Mouse (Mus musculus) G1E (cell line): ENCODE results near the gene Pla1a. TPM values are rescaled to one million over a fixed set of nuclear protein-coding genes. Genes with fewer than 3 reads are reported as not detected.

Experiments used
- ATAC-seq: 2 replicates; pipeline ENCODE4 v1.8.0; 2016; ENCODE audit warnings: mild to moderate bottlenecking; ENCODE audit not compliant: insufficient number of reproducible peaks, poor library complexity, low FRiP score, severe bottlenecking; ENCODE audit errors: extremely low read depth
- DNase-seq: peaks from one replicate; pipeline ENCODE4 v3.0.0; 2012; ENCODE audit warnings: low spot score
- H3K27me3 ChIP-seq: 2 replicates; pipeline ENCODE4 v1.6.1; 2012; ENCODE audit warnings: mild to moderate bottlenecking, low read length, inconsistent platforms; ENCODE audit not compliant: insufficient read depth
- H3K36me3 ChIP-seq: replicated peaks from 2 replicates; pipeline ENCODE3; 2012; ENCODE audit warnings: mild to moderate bottlenecking, inconsistent platforms
- H3K4me1 ChIP-seq: 2 replicates; pipeline ENCODE4 v1.6.1; 2012; ENCODE audit warnings: low read depth, low read length, inconsistent platforms, mixed read lengths; ENCODE audit not compliant: insufficient read depth
- H3K4me3 ChIP-seq: 2 replicates; pipeline ENCODE4 v1.5.1; 2012; ENCODE audit warnings: low read depth, mild to moderate bottlenecking, inconsistent platforms, low read length, moderate library complexity, mixed read lengths
- H3K9me3 ChIP-seq: replicated peaks from 2 replicates; pipeline ENCODE4 v1.6.1; 2012; ENCODE audit warnings: inconsistent platforms
- CTCF ChIP-seq: IDR thresholded peaks from 2 replicates; pipeline ENCODE4 v1.5.1; 2012; ENCODE audit warnings: low read depth, low read length, inconsistent platforms, mixed read lengths
- GATA1 ChIP-seq: IDR thresholded peaks from 2 replicates; pipeline ENCODE4 v1.6.1; 2012; ENCODE audit warnings: borderline replicate concordance, low read length, inconsistent platforms, mixed read lengths
- GATA2 ChIP-seq: IDR thresholded peaks from 2 replicates; pipeline ENCODE4 v1.6.1; 2012; ENCODE audit warnings: low read depth, low read length, inconsistent platforms, borderline replicate concordance
- POLR2AphosphoS5 ChIP-seq: IDR thresholded peaks from 2 replicates; pipeline ENCODE4 v1.6.1; 2012; ENCODE audit warnings: low read depth, low read length, inconsistent platforms; ENCODE audit not compliant: insufficient replicate concordance
- TAL1 ChIP-seq: conservative IDR thresholded peaks from 2 replicates; pipeline ENCODE4 v1.6.1; 2012; ENCODE audit warnings: low read depth, low read length, inconsistent platforms, mixed read lengths
- polyA plus RNA-seq: library from polyadenylated mRNA; stranded (reverse); fragments of >175 nt; gene quantifications from 2 replicates; pipeline ENCODE4 v1.2.3, GENCODE M21; 2012
- total RNA-seq, 2 experiments: library from RNA; stranded (forward) in 1 of 2; stranded (reverse) in 1 of 2; fragments of 200-1000 nt in 1 of 2; fragments of >200 nt in 1 of 2; fragmentation: Nextera tagmentation in 1 of 2; gene quantifications; 2 replicates each; pipeline ENCODE4 v1.2.3; 2014 to 2017

The Pla1a gene
- total and polyA plus RNA-seq, 3 experiments: 0.16 to 1.7 TPM; not detected in 1

DNA sequence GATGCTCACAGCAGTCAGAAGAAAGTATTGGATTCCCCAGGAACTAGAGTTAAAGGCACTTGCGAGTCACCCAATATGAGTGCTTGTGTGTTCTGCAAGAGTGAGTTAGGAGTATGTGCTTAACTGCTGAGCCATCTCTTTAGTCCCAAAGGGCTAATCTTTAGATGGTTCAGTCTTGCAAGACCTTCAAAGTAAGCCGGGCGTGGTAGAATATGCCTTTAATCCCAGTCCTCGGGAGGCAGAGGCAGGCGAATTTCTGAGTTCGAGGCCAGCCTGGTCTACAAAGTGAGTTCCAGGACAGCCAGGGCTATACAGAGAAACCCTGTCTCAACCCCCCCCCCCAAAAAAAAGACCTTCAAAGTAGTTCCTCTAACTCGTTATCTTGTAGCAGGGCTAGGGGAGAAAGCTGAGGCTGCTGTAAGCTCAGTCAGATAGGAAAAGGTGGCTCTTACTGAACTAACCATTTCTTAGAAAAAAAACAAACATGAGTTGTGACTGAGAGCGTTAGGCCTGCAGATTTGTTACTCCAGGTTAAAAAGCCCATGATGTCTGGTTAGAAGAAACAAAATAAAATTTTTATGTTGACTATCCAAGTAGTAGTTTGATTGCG, 41.8 kb upstream of the Pla1a start:
- H3K36me3 ChIP-seq: peaks cover 17% of the 10 kb centered on the region
- ATAC-seq: no peak
- TF ChIP-seq GATA1 (no peak), TAL1 (no peak), GATA2 (no peak), CTCF (no peak), POLR2AphosphoS5 (no peak)

DNA sequence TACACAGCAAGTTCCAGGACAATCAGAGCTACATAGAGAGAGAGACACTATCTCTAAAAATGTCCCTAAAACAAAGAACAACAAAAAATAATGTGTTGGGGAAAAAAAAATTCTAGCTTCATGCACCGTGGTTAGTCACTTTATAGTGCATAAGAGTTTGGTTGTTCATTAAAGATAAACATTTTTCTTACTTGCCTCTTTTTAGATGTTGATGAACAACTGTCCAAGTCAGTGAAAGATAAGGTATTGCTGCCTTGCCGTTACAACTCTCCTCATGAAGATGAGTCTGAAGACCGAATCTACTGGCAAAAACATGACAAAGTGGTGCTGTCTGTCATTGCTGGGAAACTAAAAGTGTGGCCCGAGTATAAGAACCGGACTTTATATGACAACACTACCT, 40.7 kb upstream of the Pla1a start:
- Histone ChIP-seq H3K4me1 (peaks cover 86% of the 10 kb centered on the region), H3K4me3 (no peak overlapping the region; the same call in 1 of the 2 replicates), H3K9me3 (no peaks in the 10 kb centered on the region), H3K27me3 (no peaks in the 10 kb centered on the region), H3K36me3 (peaks cover 19% of the 10 kb centered on the region)
- peak; percentile 18; the same call in 1 of the 2 replicates for ATAC-seq
- DNase-seq: no peak
- no peak for TF ChIP-seq TAL1
- TF ChIP-seq GATA2: no peak
- no peak for TF ChIP-seq CTCF
- TF ChIP-seq GATA1: no peak
- TF ChIP-seq POLR2AphosphoS5: no peak

More for the DNA sequence above, 41.8 kb upstream of the Pla1a start:
- no peaks in the 10 kb centered on the region for H3K9me3 ChIP-seq
- no peak overlapping the region for H3K4me3 ChIP-seq
- DNase-seq: no peak
- H3K4me1 ChIP-seq: peaks cover 75% of the 10 kb centered on the region
- H3K27me3 ChIP-seq: no peaks in the 10 kb centered on the region

DNA sequence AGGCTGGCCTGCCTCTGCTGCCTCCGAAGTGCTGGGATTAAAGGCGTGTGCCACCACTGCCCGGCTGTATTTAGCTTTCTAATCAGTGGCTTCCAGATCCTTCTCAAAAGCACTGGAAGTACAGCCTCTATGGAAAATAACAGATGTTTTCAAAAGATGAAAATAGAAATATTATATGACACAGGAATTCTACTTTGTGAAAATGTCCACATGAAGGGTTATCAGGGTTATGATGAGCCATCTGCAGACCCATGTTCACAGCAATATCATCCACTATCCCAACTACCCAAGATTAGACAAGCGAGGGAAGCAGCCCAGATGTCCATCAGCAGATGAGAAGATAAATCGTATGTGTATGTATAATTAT, 39.5 kb upstream of the Pla1a start:
- Histone ChIP-seq H3K9me3 (no peaks in the 10 kb centered on the region), H3K36me3 (peaks cover 16% of the 10 kb centered on the region), H3K4me1 (peaks cover 94% of the 10 kb centered on the region), H3K4me3 (no peak overlapping the region; the same call in 1 of the 2 replicates), H3K27me3 (no peaks in the 10 kb centered on the region)
- peak; percentile 54 for TF ChIP-seq TAL1
- TF ChIP-seq GATA2: no peak
- DNase-seq: no peak
- no peak for ATAC-seq

DNA sequence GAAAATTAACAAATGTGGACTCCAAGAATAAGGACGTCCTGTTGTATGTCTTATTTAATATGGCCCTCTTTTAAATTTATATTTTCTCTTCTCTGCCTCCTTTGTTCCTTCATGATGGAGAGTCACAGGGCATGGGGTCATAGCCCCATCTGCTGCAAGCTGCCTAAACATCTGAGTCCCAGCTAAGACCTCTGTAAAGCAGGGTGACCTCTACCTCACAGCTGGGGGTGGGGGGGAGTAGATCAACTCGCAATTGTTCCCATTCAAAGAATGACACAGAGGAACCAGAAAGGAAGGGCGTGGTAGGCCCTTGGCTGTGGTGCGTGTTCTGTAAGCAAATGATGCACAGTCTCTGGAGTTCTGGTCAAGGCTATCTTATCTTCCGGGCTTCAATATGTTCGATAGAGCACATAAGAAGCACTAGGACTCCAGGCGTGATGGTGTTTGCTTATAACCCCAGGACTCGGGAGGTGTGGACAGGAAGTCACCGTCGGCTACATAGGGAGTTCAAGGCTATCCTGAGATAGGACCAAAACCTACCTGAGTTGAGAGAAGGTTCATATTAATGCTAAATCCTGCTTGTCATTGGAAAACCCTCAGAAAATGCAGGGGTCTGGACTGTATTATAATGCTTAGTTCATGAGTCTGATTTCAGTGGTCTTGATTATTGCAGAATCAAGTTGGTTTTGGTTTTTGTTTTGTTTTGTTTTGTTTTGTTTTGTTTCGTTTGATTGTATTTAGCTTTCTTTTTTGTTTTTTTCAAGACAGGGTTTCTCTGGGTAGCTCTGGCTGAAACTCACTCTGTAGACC, 39.0 kb upstream of the Pla1a start:
- ATAC-seq: peak; percentile 43
- peak; percentile 31 for DNase-seq
- Histone ChIP-seq H3K4me1 (peaks cover 95% of the 10 kb centered on the region), H3K4me3 (no peak overlapping the region; the same call in 1 of the 2 replicates), H3K27me3 (no peaks in the 10 kb centered on the region), H3K36me3 (peaks cover 11% of the 10 kb centered on the region), H3K9me3 (no peaks in the 10 kb centered on the region)
- TF ChIP-seq GATA2: no peak
- TF ChIP-seq TAL1: no peak
- TF ChIP-seq GATA1: no peak
- TF ChIP-seq CTCF: no peak
- no peak for TF ChIP-seq POLR2AphosphoS5

DNA sequence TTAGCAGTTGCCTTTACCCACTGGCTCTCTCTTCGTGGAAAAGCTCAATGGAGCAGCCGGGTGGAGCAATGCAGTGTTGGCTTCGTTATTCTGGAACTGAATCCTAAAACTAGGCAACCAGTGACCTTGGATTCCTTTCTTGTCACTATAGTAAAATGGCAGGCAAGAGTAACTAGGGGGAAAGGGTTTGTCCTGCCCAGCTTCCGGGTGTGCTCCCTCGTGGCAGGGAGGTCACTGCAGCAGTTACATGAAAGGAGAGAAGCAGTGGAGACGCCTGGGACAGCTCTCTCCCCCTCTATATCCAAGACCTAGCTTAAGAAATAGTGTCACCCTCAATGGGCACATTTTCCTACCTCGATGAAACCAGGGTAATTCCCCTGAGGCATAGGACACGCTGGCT, 36.5 kb upstream of the Pla1a start:
- no peak for ATAC-seq
- peaks cover 10% of the 10 kb centered on the region for H3K36me3 ChIP-seq
- no peak for DNase-seq
- no peaks in the 10 kb centered on the region for H3K9me3 ChIP-seq
- H3K4me3 ChIP-seq: no peak overlapping the region; the same call in 1 of the 2 replicates
- H3K4me1 ChIP-seq: peaks cover 87% of the 10 kb centered on the region
- no peaks in the 10 kb centered on the region for H3K27me3 ChIP-seq
- TF ChIP-seq TAL1: no peak
- no peak for TF ChIP-seq GATA1
- no peak for TF ChIP-seq CTCF
- TF ChIP-seq POLR2AphosphoS5: no peak
- no peak for TF ChIP-seq GATA2

DNA sequence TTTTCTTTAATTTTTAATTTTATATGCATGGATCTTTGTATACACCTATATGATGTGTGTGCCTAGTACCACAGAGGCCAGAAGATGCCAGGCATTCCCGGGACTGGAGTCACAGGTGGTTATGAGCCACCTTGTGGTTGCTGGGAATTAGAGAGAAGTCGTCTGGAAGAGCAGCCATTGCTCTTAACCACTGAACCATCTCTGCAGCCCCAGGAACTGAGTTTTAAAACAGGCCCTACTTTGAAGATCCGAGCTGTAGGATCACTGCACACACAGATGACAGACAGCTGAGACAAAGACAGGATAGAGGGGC, 35.7 kb upstream of the Pla1a start:
- Histone ChIP-seq H3K9me3 (no peaks in the 10 kb centered on the region), H3K4me1 (peaks cover 79% of the 10 kb centered on the region), H3K36me3 (peaks cover 10% of the 10 kb centered on the region), H3K4me3 (no peak overlapping the region; the same call in 1 of the 2 replicates), H3K27me3 (no peaks in the 10 kb centered on the region)
- no peak for TF ChIP-seq GATA2
- TF ChIP-seq POLR2AphosphoS5: no peak
- TF ChIP-seq GATA1: no peak
- TF ChIP-seq TAL1: no peak
- DNase-seq (no peak), ATAC-seq (no peak)
